In the genomic region with DNA sequence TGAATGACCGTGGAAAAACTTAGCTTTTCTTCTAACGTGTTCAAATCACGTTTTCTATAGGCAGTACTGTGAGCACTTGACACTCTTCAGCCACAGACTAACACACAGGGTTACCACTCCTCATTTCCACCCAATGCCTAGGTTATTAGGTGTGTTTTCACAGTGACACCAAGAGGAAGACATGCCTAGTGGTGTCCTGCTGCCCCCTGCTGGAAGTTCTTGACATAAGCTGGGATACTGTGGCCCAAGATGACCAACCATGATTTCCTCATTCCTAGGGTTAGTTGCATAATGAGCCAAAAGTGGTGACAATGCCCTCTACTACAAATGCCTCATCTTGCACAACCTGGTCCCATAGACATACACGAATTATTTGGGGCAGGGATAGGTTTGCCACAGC, we compare ENCODE assay signal across 7 mouse cellular contexts. TPM values are rescaled to one million over a fixed set of nuclear protein-coding genes. Genes with fewer than 3 reads are reported as not detected.
DNase-seq lines count a peak whose midpoint lies in the region; ATAC-seq lines count a peak whose summit lies in the region.

No protein-coding gene starts in this region.

- DNase-seq in adrenal gland, adult 2 months: peak; percentile 92
- peak; percentile 91 for DNase-seq in embryo, embryonic 10 days (ENCODE audit: low spot score)
- peak; percentile 75 to 82 for DNase-seq in gastrocnemius, postnatal 4 days (ENCODE audit: low spot score in 2 of 2)
- peak; percentile 88 for DNase-seq in kidney, adult 11 months
- DNase-seq in left cerebral cortex, postnatal 36 days (ENCODE audit: low spot score in 2 of 2): peak; percentile 63 to 77
- peak; percentile 97 for DNase-seq in midbrain, embryonic 11.5 days (ENCODE audit: low spot score, missing footprints)
- peak; percentile 83 for DNase-seq in right cerebral cortex, postnatal 4 days

- H3K4me2 ChIP-seq in midbrain, embryonic 11.5 days: no peak overlapping the region

- no peaks in the 10 kb centered on the region for H3K4me1 ChIP-seq in midbrain, embryonic 11.5 days (ENCODE audit: control insufficient read depth, insufficient read depth, low read length)

- H3K9me3 ChIP-seq in midbrain, embryonic 11.5 days (ENCODE audit: control insufficient read depth, low read length): no peaks in the 10 kb centered on the region

- intact Hi-C loops in left cerebral cortex, postnatal 36 days (cut with DNase I): loop anchor here (1.0 kb wide), 1 partner anchor 130 kb away; no protein-coding TSS in a partner anchor

- no peak overlapping the region for H3K4me3 ChIP-seq in midbrain, embryonic 11.5 days (ENCODE audit: low read depth, low read length)

- H3K27me3 ChIP-seq in midbrain, embryonic 11.5 days (ENCODE audit: control insufficient read depth, insufficient read depth, low read length): no peaks in the 10 kb centered on the region

- no peak overlapping the region for H3K27ac ChIP-seq in midbrain, embryonic 11.5 days (ENCODE audit: low read depth, low read length)

- H3K36me3 ChIP-seq in midbrain, embryonic 11.5 days (ENCODE audit: control insufficient read depth, insufficient read depth, low read length): peaks cover 16% of the 10 kb centered on the region; the same call in 1 of the 2 replicates

- peak; percentile 65; the same call in 1 of the 2 replicates for ATAC-seq in midbrain, embryonic 11.5 days (ENCODE audit: low FRiP score)

- 47% methylated on average over 4 of the region's 4 CpGs for WGBS in midbrain, embryonic 11.5 days

- no peak overlapping the region for H3K9ac ChIP-seq in midbrain, embryonic 11.5 days (ENCODE audit: low read length)

RNA-seq across cellular contexts. Expression of gene Umps, which starts 16.0 kb away (rescaled TPM):
- 10 to 100 TPM; 36.0 to 44.0 TPM for total RNA-seq in adrenal gland, adult 2 months (2021)
- polyA plus RNA-seq in adrenal gland, adult 2 months (2012; rRNA removed): 13.1 and 16.9 TPM in 2 replicates
- 10 to 100 TPM; 13.4 to 13.5 TPM for total RNA-seq in gastrocnemius, postnatal 4 days (2021)
- 10 to 100 TPM; 12.2 to 15.1 TPM for total RNA-seq in left cerebral cortex, postnatal 36 days (2021)
- 70.8 and 72.9 TPM in 2 replicates for polyA plus RNA-seq in midbrain, embryonic 11.5 days (2014; fragmentation: Nextera tagmentation; extraction: Ambion mirVana)
